In genomic region chr7:118116787-118117538, GRCm38 (mm10) we compare ENCODE assay signal across 8 mouse cellular contexts. TPM values are rescaled to one million over a fixed set of nuclear protein-coding genes. Genes with fewer than 3 reads are reported as not detected.
A peak's percentile ranks its signal among the peaks of the same experiment; 100 is the strongest.
DNase-seq lines count a peak whose midpoint lies in the region; ATAC-seq and TF ChIP-seq lines count a peak whose summit lies in the region.

No protein-coding gene starts in this region.

- H3K9ac ChIP-seq in heart, embryonic 12.5 days = no peak overlapping the region
- H3K9ac ChIP-seq in hindbrain, embryonic 13.5 days = peak overlapping the region; percentile 70; the same call in 1 of the 2 replicates
- no peak overlapping the region for H3K9ac ChIP-seq in midbrain, embryonic 12.5 days (replicated peaks)

- H3K27ac ChIP-seq in heart, embryonic 12.5 days (ENCODE audit: poor library complexity, severe bottlenecking) = no peak overlapping the region
- H3K27ac ChIP-seq in hindbrain, embryonic 13.5 days = peak overlapping the region; percentile 86; the same call in 1 of the 2 replicates
- H3K27ac ChIP-seq in midbrain, embryonic 12.5 days (replicated peaks) = peak overlapping the region; percentile 78; the same call in 1 of the 2 replicates

- peak overlapping the region; percentile 93 for H3K4me3 ChIP-seq in heart, embryonic 12.5 days
- no peak overlapping the region for H3K4me3 ChIP-seq in G1E (ENCODE audit: low read depth, low read length)
- peak overlapping the region; percentile 73 for H3K4me3 ChIP-seq in hindbrain, embryonic 13.5 days
- H3K4me3 ChIP-seq in midbrain, embryonic 12.5 days = peak overlapping the region; percentile 94; the same call in 1 of the 2 replicates

- peaks cover 64% of the 10 kb centered on the region for H3K36me3 ChIP-seq in heart, embryonic 12.5 days
- peaks cover 66% of the 10 kb centered on the region for H3K36me3 ChIP-seq in G1E (replicated peaks)
- H3K36me3 ChIP-seq in hindbrain, embryonic 13.5 days = peaks cover 57% of the 10 kb centered on the region
- peaks cover 65% of the 10 kb centered on the region for H3K36me3 ChIP-seq in midbrain, embryonic 12.5 days

- H3K4me1 ChIP-seq in heart, embryonic 12.5 days (replicated peaks) = peaks cover 33% of the 10 kb centered on the region
- H3K4me1 ChIP-seq in G1E (ENCODE audit: insufficient read depth, low read depth, low read length) = peaks cover 68% of the 10 kb centered on the region
- H3K4me1 ChIP-seq in hindbrain, embryonic 13.5 days (replicated peaks) = peaks cover 34% of the 10 kb centered on the region
- peaks cover 37% of the 10 kb centered on the region for H3K4me1 ChIP-seq in midbrain, embryonic 12.5 days

- no peaks in the 10 kb centered on the region for H3K27me3 ChIP-seq in heart, embryonic 12.5 days (replicated peaks)
- H3K27me3 ChIP-seq in G1E (ENCODE audit: insufficient read depth, low read length) = no peaks in the 10 kb centered on the region
- H3K27me3 ChIP-seq in hindbrain, embryonic 13.5 days = no peaks in the 10 kb centered on the region
- H3K27me3 ChIP-seq in midbrain, embryonic 12.5 days = no peaks in the 10 kb centered on the region

- no peak for DNase-seq in heart, adult 9 months (ENCODE audit: low spot score in 2 of 2)
- DNase-seq in G1E (ENCODE audit: low spot score) = no peak
- DNase-seq in cerebellum, adult 9-11 months = no peak
- DNase-seq in left cerebral cortex, adult 8-10 months (ENCODE audit: low spot score in 2 of 2) = no peak

- TF ChIP-seq CTCF in G1E (IDR thresholded peaks at IDR 0.05; ENCODE audit: low read depth, low read length) = no peak

- no peak for ATAC-seq in heart, embryonic 12.5 days (ENCODE audit: insufficient number of reproducible peaks, low FRiP score)
- ATAC-seq in G1E (ENCODE audit: extremely low read depth, insufficient number of reproducible peaks, low FRiP score, poor library complexity, severe bottlenecking) = peak; percentile 71
- ATAC-seq in hindbrain, embryonic 13.5 days (ENCODE audit: low FRiP score) = peak; percentile 6; the same call in 1 of the 2 replicates
- no peak for ATAC-seq in midbrain, embryonic 12.5 days (ENCODE audit: low FRiP score, low read depth)
- no peak for ATAC-seq in megakaryocyte progenitor cell, adult 5-6 weeks (replicated peaks; ENCODE audit: poor library complexity)

- WGBS in heart, embryonic 12.5 days = 15% methylated on average over 8 of the region's 8 CpGs
- WGBS in hindbrain, embryonic 13.5 days = 11% methylated on average over 8 of the region's 8 CpGs
- WGBS in midbrain, embryonic 12.5 days = 21% methylated on average over 8 of the region's 8 CpGs

- no peaks in the 10 kb centered on the region for H3K9me3 ChIP-seq in heart, embryonic 12.5 days (replicated peaks)
- H3K9me3 ChIP-seq in G1E (replicated peaks) = no peaks in the 10 kb centered on the region
- H3K9me3 ChIP-seq in hindbrain, embryonic 13.5 days = no peaks in the 10 kb centered on the region
- H3K9me3 ChIP-seq in midbrain, embryonic 12.5 days = no peaks in the 10 kb centered on the region

- peak overlapping the region; percentile 67 for H3K4me2 ChIP-seq in heart, embryonic 12.5 days
- H3K4me2 ChIP-seq in hindbrain, embryonic 13.5 days = peak overlapping the region; percentile 64
- peak overlapping the region; percentile 53; the same call in 1 of the 2 replicates for H3K4me2 ChIP-seq in midbrain, embryonic 12.5 days (replicated peaks)

RNA-seq across cellular contexts. Expression of gene Rps15a, which starts 1.0 kb away (rescaled TPM):
- polyA plus RNA-seq in heart, embryonic 12.5 days (2016; fragmentation: Nextera tagmentation; extraction: Ambion mirVana) = 403 and 415 TPM in 2 replicates
- total RNA-seq in G1E (2014; fragmentation: Nextera tagmentation) (994 and 1,062 TPM in 2 replicates), G1E (2017) (1,114 and 1,598 TPM in 2 replicates)
- polyA plus RNA-seq in G1E (2012) = 15.2 and 16.0 TPM in 2 replicates
- polyA plus RNA-seq in hindbrain, embryonic 13.5 days (2015; fragmentation: Nextera tagmentation; extraction: Ambion mirVana) = 513 and 522 TPM in 2 replicates
- 523 and 525 TPM in 2 replicates for polyA plus RNA-seq in midbrain, embryonic 12.5 days (2016; fragmentation: Nextera tagmentation; extraction: Ambion mirVana)
- 2,608 and 2,622 TPM in 2 replicates for total RNA-seq in megakaryocyte progenitor cell, adult 5-6 weeks (2015)
- 871 and 1,175 TPM in 2 replicates for total RNA-seq in megakaryocyte progenitor cell, adult 5-6 weeks (2017)
- total RNA-seq in left cerebral cortex, adult 8-10 months (2022) = 100 to 1,000 TPM; 389 to 421 (median 396) TPM

RNA-seq across cellular contexts. Expression of gene Arl6ip1, which starts 12.5 kb away (rescaled TPM):
- 369 and 385 TPM in 2 replicates for polyA plus RNA-seq in heart, embryonic 12.5 days (2016; fragmentation: Nextera tagmentation; extraction: Ambion mirVana)
- 287 and 297 TPM in 2 replicates for total RNA-seq in G1E (2014; fragmentation: Nextera tagmentation)
- 139 and 169 TPM in 2 replicates for total RNA-seq in G1E (2017)
- 16.7 and 23.3 TPM in 2 replicates for polyA plus RNA-seq in G1E (2012)
- polyA plus RNA-seq in hindbrain, embryonic 13.5 days (2015; fragmentation: Nextera tagmentation; extraction: Ambion mirVana) = 571 and 593 TPM in 2 replicates
- polyA plus RNA-seq in midbrain, embryonic 12.5 days (2016; fragmentation: Nextera tagmentation; extraction: Ambion mirVana) = 505 and 557 TPM in 2 replicates
- total RNA-seq in megakaryocyte progenitor cell, adult 5-6 weeks (2015) = 231 and 246 TPM in 2 replicates
- 214 and 220 TPM in 2 replicates for total RNA-seq in megakaryocyte progenitor cell, adult 5-6 weeks (2017)
- total RNA-seq in left cerebral cortex, adult 8-10 months (2022) = 100 to 1,000 TPM; 242 to 291 (median 261) TPM

Comparison
In these comparisons a context has a peak if more than half of its experiments do, and no peak if none do; other contexts are left out.
1. ATAC-seq: peak in G1E (single experiment) and hindbrain, embryonic 13.5 days (single experiment); none in heart, embryonic 12.5 days (single experiment), midbrain, embryonic 12.5 days (single experiment) and megakaryocyte progenitor cell, adult 5-6 weeks (single experiment).
2. RNA of gene Rps15a, which starts 1.0 kb away (polyA plus RNA-seq): 523 to 525 TPM in midbrain, embryonic 12.5 days, 513 to 522 TPM in hindbrain, embryonic 13.5 days and 403 to 415 TPM in heart, embryonic 12.5 days; 15.2 to 16.0 TPM in G1E; every median in the first group is over 10 times any median in the second.
3. RNA of gene Arl6ip1, which starts 12.5 kb away (polyA plus RNA-seq): 571 to 593 TPM in hindbrain, embryonic 13.5 days, 505 to 557 TPM in midbrain, embryonic 12.5 days and 369 to 385 TPM in heart, embryonic 12.5 days; 16.7 to 23.3 TPM in G1E; every median in the first group is over 10 times any median in the second.
4. Peak in every context shown above with its lines, with median percentiles within 50 percentile points of each other: H3K4me2 ChIP-seq.